10 mouse cellular contexts compared by ENCODE assay signal in the genomic region with DNA sequence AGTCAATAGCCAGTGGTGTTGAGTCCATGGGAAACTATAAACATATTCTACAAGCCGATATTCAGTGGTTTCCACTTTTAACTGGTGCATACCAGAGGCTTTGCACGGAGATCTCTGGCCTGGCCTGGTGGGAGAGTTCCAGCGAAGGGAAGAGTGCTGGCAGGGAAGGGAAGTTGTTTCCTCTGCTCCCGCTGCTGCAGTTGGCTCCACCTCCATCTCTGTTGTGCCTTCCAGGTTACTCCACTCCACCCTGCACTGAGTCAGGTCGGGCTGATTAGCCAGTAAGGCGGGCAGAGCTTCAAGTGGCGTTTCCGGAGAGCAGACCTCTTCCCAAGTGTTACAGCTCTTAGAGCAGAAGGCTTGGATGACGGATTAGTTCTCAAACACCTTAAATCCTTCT.
DNase-seq lines count a peak whose midpoint lies in the region; ATAC-seq and TF ChIP-seq lines count a peak whose summit lies in the region.
"Had no signal": no experiment of that assay in that cellular context is flagged by ENCODE, and none has a peak within 500 bp of the region (broad histone marks: within the 10 kb centered on the region; RNA-seq: fewer than 3 reads in every experiment).

No protein-coding gene starts in this region.

- no peaks in the 10 kb centered on the region for H3K4me1 ChIP-seq in stomach, embryonic 14.5 days (ENCODE audit: control insufficient read depth, insufficient read depth, low read length)

- H3K9me3 ChIP-seq in stomach, embryonic 14.5 days (ENCODE audit: control insufficient read depth, low read depth, low read length), result no peaks in the 10 kb centered on the region
- H3K9me3 ChIP-seq: forebrain, embryonic 10.5 days; midbrain, embryonic 10.5 days had no signal

- no peaks in the 10 kb centered on the region for H3K36me3 ChIP-seq in stomach, embryonic 14.5 days (ENCODE audit: control insufficient read depth, insufficient read depth, low read length)
- H3K36me3 ChIP-seq: forebrain, embryonic 10.5 days; midbrain, embryonic 10.5 days had no signal

- WGBS in stomach, embryonic 14.5 days, result 21% methylated on average over 9 of the region's 9 CpGs

- no peaks in the 10 kb centered on the region for H3K27me3 ChIP-seq in stomach, embryonic 14.5 days (ENCODE audit: control insufficient read depth, insufficient read depth, low read length)

- 0 out of 2 replicates have a peak, but pooled peaks have one; percentile 37 for ATAC-seq in stomach, embryonic 14.5 days (ENCODE audit: insufficient number of reproducible peaks, insufficient read depth, low FRiP score, low read depth)
- no peak for ATAC-seq in erythroblast, adult 5-6 weeks (replicated peaks; ENCODE audit: low FRiP score, poor library complexity, severe bottlenecking)

- no peak for TF ChIP-seq CTCF in left cerebral cortex, adult 2 months (IDR thresholded peaks at IDR 0.05)

- H3K9ac ChIP-seq in stomach, embryonic 14.5 days (replicated peaks; ENCODE audit: low read depth, low read length), result no peak overlapping the region

- H3K27ac ChIP-seq in left cerebral cortex, adult 2 months, result no peak overlapping the region
- no peak overlapping the region for H3K27ac ChIP-seq in stomach, embryonic 14.5 days (ENCODE audit: low read length)
- H3K27ac ChIP-seq: forebrain, embryonic 10.5 days; midbrain, embryonic 10.5 days had no signal

- intact Hi-C loops in left cerebral cortex, postnatal 4 days (cut with DNase I), result no loop called here
- intact Hi-C loops in left cerebral cortex, adult 2 months (cut with DNase I), result no loop called here

- peak; percentile 53 for DNase-seq in left cerebral cortex, postnatal 4 days
- no peak for DNase-seq in left cerebral cortex, adult 2 months (ENCODE audit: extremely low spot score in 1 of 2, low spot score in 2 of 2)
- DNase-seq in cerebellum, adult 18-20 months, result peak; percentile 76 to 86
- DNase-seq in heart, adult 9 months (ENCODE audit: low spot score in 2 of 2), result peak; percentile 6 to 36
- DNase-seq in adipocyte (ENCODE audit: low spot score), result no peak
- no peak for DNase-seq in left cerebral cortex, adult 18-20 months (ENCODE audit: low spot score in 2 of 2)

- H3K4me2 ChIP-seq in stomach, embryonic 14.5 days (replicated peaks; ENCODE audit: low read depth, low read length), result no peak overlapping the region

- no peak overlapping the region for H3K4me3 ChIP-seq in left cerebral cortex, adult 2 months
- no peak overlapping the region for H3K4me3 ChIP-seq in stomach, embryonic 14.5 days (ENCODE audit: low read depth, low read length)
- H3K4me3 ChIP-seq: forebrain, embryonic 10.5 days; midbrain, embryonic 10.5 days had no signal

Comparison
In these comparisons a context has a peak if more than half of its experiments do, and no peak if none do; other contexts are left out.
1. DNase-seq: peak in left cerebral cortex, postnatal 4 days (single experiment), cerebellum, adult 18-20 months (2 of 2) and heart, adult 9 months (2 of 2); none in left cerebral cortex, adult 2 months (0 of 2), adipocyte (single experiment) and left cerebral cortex, adult 18-20 months (0 of 2).